Mouse (Mus musculus): ENCODE results near the gene Myzap. TPM values are rescaled to one million over a fixed set of nuclear protein-coding genes. Genes with fewer than 3 reads are reported as not detected.

Gene Myzap
- polyA plus RNA-seq, 1 experiment: not detected

DNA sequence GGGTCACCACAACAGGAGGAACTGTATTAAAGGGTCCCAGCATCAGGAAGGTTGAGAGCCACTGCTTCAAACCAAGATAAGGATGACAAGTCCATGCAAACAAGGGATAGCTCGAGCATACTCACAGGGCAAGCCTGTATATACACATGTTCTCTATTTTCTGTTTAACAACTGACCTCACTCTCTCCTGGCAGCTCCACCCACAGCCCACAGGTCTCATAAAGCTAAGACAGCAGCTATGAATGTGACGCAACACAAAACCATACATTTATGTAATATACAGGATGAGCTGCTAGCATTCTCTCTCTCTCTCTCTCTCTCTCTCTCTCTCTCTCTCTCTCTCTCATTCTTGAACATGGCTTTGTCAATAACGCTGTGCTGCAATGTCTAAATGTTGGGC is 51.4 kb downstream of the Myzap start:
- Histone ChIP-seq H3K27me3 (ENCODE audit: control insufficient read depth) (no peaks in the 10 kb centered on the region), H3K4me3 (replicated peaks) (no peak overlapping the region), H3K9me3 (ENCODE audit: control insufficient read depth, low read length) (no peaks in the 10 kb centered on the region), H3K4me1 (ENCODE audit: control insufficient read depth) (no peaks in the 10 kb centered on the region), H3K36me3 (ENCODE audit: control insufficient read depth) (no peaks in the 10 kb centered on the region)
- no peak for TF ChIP-seq TAL1 (IDR thresholded peaks at IDR 0.05; ENCODE audit: low read length)
- TF ChIP-seq GATA1 (IDR thresholded peaks at IDR 0.05; ENCODE audit: low read length): no peak

DNA sequence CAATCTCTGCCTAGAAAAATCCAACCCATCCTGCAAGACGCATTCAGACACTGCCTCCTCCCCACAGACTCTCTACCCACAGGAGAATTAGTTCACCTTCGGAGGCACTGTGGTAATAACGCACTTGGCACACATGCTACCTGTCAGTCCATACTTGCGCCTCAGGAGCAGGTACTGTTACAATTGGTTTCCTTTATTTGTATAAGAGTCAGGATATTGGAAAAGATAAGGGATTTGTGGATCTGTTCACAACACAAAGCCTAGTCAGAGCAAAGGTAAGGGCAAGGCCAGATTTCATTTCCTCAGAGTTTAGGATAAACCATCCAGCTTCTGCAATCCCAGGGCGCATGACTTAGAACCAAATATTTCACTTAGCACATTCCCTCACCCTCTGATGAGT is 56.4 kb downstream of the Myzap start:
- Histone ChIP-seq H3K9me3 (ENCODE audit: control insufficient read depth, low read length) (no peaks in the 10 kb centered on the region), H3K36me3 (ENCODE audit: control insufficient read depth) (no peaks in the 10 kb centered on the region), H3K4me1 (ENCODE audit: control insufficient read depth) (no peaks in the 10 kb centered on the region), H3K4me3 (replicated peaks) (no peak overlapping the region), H3K27me3 (ENCODE audit: control insufficient read depth) (no peaks in the 10 kb centered on the region)
- TF ChIP-seq GATA1 (IDR thresholded peaks at IDR 0.05; ENCODE audit: low read length): no peak
- no peak for TF ChIP-seq TAL1 (IDR thresholded peaks at IDR 0.05; ENCODE audit: low read length)

DNA sequence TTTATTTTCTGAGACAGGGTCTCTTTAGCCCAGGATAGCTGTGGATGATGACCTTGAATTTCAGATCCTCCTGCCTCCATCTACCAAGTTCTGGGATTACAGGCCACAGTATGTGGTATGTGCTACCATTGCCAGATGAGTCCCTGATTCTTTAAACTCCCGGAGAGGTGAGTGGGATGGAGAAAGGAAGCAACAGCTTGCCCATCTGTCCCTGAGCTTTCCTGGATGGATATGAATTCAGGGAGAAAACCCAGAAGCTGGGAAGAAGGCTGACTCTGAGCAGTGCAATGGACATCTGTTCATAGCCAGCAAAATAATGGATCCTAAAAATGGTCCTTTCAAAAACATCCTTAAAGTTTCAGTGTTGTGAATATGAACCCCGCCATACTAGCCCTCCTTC is 57.1 kb downstream of the Myzap start:
- Histone ChIP-seq H3K4me3 (replicated peaks) (no peak overlapping the region), H3K27me3 (ENCODE audit: control insufficient read depth) (no peaks in the 10 kb centered on the region), H3K4me1 (ENCODE audit: control insufficient read depth) (no peaks in the 10 kb centered on the region), H3K9me3 (ENCODE audit: control insufficient read depth, low read length) (no peaks in the 10 kb centered on the region), H3K36me3 (ENCODE audit: control insufficient read depth) (no peaks in the 10 kb centered on the region)
- no peak for TF ChIP-seq GATA1 (IDR thresholded peaks at IDR 0.05; ENCODE audit: low read length)
- no peak for TF ChIP-seq TAL1 (IDR thresholded peaks at IDR 0.05; ENCODE audit: low read length)

DNA sequence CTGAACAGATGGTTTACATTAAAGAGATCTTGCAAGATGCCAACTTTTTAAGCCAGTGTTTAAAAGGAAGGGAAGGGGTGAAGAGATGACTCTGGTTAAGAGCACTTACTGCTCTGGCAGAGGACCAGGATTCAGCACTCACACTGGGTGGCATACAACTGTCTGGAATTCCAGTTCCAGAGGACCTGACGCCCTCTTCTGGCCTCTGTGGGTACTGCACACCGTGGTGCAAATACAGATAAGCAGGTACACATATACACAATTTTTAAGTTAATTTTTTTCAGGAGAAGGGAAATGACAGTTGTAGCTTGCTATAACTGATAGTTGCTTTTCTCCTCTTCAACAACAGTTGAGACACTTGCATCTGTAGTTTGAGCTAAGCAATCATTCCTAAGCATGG is 62.2 kb downstream of the Myzap start:
- TF ChIP-seq GATA1 (IDR thresholded peaks at IDR 0.05; ENCODE audit: low read length) (no peak), TAL1 (IDR thresholded peaks at IDR 0.05; ENCODE audit: low read length) (no peak)
- no peak overlapping the region for H3K4me3 ChIP-seq (replicated peaks)
- H3K36me3 ChIP-seq (ENCODE audit: control insufficient read depth): no peaks in the 10 kb centered on the region
- no peaks in the 10 kb centered on the region for H3K27me3 ChIP-seq (ENCODE audit: control insufficient read depth)
- H3K9me3 ChIP-seq (ENCODE audit: control insufficient read depth, low read length): no peaks in the 10 kb centered on the region
- no peaks in the 10 kb centered on the region for H3K4me1 ChIP-seq (ENCODE audit: control insufficient read depth)

DNA sequence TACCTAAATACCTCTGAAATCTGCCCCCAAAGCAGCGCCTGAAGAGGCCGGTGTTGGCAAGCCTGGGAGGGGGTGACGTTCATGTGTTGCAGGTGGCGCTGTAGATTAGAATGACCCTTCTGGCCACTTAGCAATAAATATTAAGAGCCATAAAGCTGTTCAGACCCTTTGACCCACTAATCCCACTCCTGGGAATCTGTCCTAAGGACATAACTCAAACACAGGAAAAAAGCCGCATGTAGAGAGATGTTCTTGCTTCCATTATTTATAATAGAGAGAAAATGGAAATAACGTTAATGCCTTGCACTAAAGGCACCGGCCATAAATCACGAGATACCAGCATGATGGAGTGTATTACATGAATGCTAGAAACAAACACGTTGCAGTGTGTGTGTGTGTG is 64.7 kb downstream of the Myzap start:
- Histone ChIP-seq H3K4me1 (ENCODE audit: control insufficient read depth) (no peaks in the 10 kb centered on the region), H3K4me3 (replicated peaks) (no peak overlapping the region), H3K9me3 (ENCODE audit: control insufficient read depth, low read length) (no peaks in the 10 kb centered on the region), H3K36me3 (ENCODE audit: control insufficient read depth) (no peaks in the 10 kb centered on the region), H3K27me3 (ENCODE audit: control insufficient read depth) (no peaks in the 10 kb centered on the region)
- no peak for TF ChIP-seq GATA1 (IDR thresholded peaks at IDR 0.05; ENCODE audit: low read length)
- TF ChIP-seq TAL1 (IDR thresholded peaks at IDR 0.05; ENCODE audit: low read length): no peak

DNA sequence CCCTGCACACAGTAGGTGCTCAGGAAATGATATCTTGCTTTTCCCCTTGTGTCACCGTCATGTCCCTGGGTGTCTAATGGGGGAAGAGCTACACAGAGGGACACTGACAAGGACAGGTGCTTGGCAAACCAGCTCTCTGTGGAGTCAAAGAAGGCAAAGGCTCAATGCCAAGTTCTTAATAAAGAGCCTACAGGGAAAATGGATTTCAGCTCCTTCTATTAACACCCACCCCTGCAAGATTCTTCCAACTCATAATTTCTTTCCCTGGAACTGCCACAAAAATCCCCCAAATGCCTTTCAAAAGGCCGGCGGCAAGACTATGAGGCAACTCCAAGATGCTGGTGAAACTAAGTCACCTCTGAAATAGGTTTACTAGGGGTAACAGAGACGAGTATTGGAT is 68.3 kb downstream of the Myzap start:
- Histone ChIP-seq H3K27me3 (ENCODE audit: control insufficient read depth) (no peaks in the 10 kb centered on the region), H3K9me3 (ENCODE audit: control insufficient read depth, low read length) (peaks cover 2% of the 10 kb centered on the region; the same call in 1 of the 2 replicates), H3K4me3 (replicated peaks) (no peak overlapping the region), H3K36me3 (ENCODE audit: control insufficient read depth) (no peaks in the 10 kb centered on the region), H3K4me1 (ENCODE audit: control insufficient read depth) (no peaks in the 10 kb centered on the region)
- TF ChIP-seq TAL1 (IDR thresholded peaks at IDR 0.05; ENCODE audit: low read length): no peak
- TF ChIP-seq GATA1 (IDR thresholded peaks at IDR 0.05; ENCODE audit: low read length): no peak

DNA sequence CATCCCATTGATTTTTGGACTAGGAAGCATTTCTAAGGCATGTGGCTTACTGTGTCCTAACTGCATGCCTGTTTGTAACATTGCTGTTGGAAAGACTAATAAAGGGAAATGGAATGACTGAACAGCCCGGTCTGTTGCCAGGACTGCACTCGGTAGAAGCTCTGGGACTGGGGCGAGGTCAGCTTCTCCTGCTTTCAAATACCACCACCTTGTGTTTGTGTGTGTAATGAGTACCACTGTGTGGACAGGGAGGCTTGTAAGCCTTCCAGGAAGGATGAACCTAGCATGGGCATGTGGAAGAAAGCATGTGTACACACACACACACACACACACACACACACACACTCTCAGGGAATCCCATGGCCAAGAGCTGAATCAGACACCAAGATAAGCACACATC is 72.3 kb downstream of the Myzap start:
- TF ChIP-seq GATA1 (IDR thresholded peaks at IDR 0.05; ENCODE audit: low read length) (no peak), TAL1 (IDR thresholded peaks at IDR 0.05; ENCODE audit: low read length) (no peak)
- Histone ChIP-seq H3K4me1 (ENCODE audit: control insufficient read depth) (no peaks in the 10 kb centered on the region), H3K9me3 (ENCODE audit: control insufficient read depth, low read length) (peaks cover 2% of the 10 kb centered on the region; the same call in 1 of the 2 replicates), H3K36me3 (ENCODE audit: control insufficient read depth) (no peaks in the 10 kb centered on the region), H3K4me3 (replicated peaks) (no peak overlapping the region), H3K27me3 (ENCODE audit: control insufficient read depth) (no peaks in the 10 kb centered on the region)

DNA sequence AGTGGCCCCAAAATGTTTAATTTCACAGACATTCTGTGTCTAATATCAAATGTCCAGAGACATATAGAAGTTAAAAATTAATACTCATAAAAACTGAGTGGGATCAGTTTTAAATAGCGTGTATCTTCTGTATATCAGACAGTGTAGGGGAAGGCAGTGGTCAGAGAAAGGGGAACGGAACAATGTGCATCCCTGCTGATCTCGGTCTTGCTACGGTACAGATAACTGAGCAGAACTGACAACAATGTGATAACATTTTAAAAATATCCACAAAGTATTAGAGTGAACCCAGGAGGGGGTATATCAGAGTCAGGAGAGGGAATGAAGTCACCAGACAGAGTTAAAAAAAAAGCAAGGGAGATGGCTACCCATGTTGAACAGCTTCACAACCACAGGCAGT is 74.7 kb downstream of the Myzap start:
- TF ChIP-seq GATA1 (IDR thresholded peaks at IDR 0.05; ENCODE audit: low read length) (no peak), TAL1 (IDR thresholded peaks at IDR 0.05; ENCODE audit: low read length) (no peak)
- H3K9me3 ChIP-seq (ENCODE audit: control insufficient read depth, low read length): peaks cover 2% of the 10 kb centered on the region; the same call in 1 of the 2 replicates
- no peaks in the 10 kb centered on the region for H3K4me1 ChIP-seq (ENCODE audit: control insufficient read depth)
- no peaks in the 10 kb centered on the region for H3K27me3 ChIP-seq (ENCODE audit: control insufficient read depth)
- H3K4me3 ChIP-seq (replicated peaks): no peak overlapping the region
- no peaks in the 10 kb centered on the region for H3K36me3 ChIP-seq (ENCODE audit: control insufficient read depth)

DNA sequence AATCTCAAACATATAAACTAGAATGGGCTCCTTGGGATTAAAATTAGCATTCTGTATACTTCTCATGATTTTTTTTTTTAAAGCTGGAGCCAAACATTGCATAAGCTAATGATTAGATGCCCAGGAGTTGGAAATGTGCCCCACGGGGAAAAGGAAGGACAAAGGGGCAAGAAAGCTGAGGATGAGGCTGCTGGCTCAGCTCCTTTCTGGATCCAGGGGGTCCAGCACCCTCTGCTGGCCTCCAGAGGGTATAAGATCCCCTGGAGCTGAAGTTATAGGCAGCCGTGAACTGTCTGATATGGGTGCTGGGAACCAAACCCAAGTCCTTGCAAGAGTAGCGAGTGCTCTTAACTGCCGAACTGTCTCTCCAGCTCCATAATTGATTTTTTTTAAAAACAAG is 76.3 kb downstream of the Myzap start:
- Histone ChIP-seq H3K9me3 (ENCODE audit: control insufficient read depth, low read length) (peaks cover 2% of the 10 kb centered on the region; the same call in 1 of the 2 replicates), H3K27me3 (ENCODE audit: control insufficient read depth) (no peaks in the 10 kb centered on the region), H3K4me3 (replicated peaks) (no peak overlapping the region), H3K4me1 (ENCODE audit: control insufficient read depth) (no peaks in the 10 kb centered on the region), H3K36me3 (ENCODE audit: control insufficient read depth) (no peaks in the 10 kb centered on the region)
- TF ChIP-seq GATA1 (IDR thresholded peaks at IDR 0.05; ENCODE audit: low read length) (no peak), TAL1 (IDR thresholded peaks at IDR 0.05; ENCODE audit: low read length) (no peak)

DNA sequence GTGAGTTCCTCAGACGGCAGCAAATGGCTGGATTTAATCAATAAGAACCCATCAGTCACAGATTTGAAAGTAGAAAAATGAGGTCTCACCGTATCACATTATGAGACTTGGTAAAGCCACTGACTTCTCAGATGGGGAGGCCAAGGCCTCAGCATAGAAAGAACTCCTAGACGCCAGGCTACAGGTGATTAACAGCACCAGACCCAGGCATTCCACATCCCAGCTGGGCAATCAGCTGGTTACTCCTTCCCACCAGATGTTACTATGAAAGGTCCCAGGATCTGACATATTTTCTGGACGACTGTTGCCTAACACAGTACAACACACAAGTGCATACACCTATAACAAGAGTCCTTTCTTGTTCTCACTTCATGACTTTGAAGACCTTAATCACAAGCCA is 78.6 kb downstream of the Myzap start:
- TF ChIP-seq TAL1 (IDR thresholded peaks at IDR 0.05; ENCODE audit: low read length) (no peak), GATA1 (IDR thresholded peaks at IDR 0.05; ENCODE audit: low read length) (no peak)
- no peaks in the 10 kb centered on the region for H3K36me3 ChIP-seq (ENCODE audit: control insufficient read depth)
- H3K9me3 ChIP-seq (ENCODE audit: control insufficient read depth, low read length): no peaks in the 10 kb centered on the region
- no peaks in the 10 kb centered on the region for H3K4me1 ChIP-seq (ENCODE audit: control insufficient read depth)
- H3K4me3 ChIP-seq (replicated peaks): no peak overlapping the region
- no peaks in the 10 kb centered on the region for H3K27me3 ChIP-seq (ENCODE audit: control insufficient read depth)

All from erythroblast, embryonic 14.5 days (primary cell).